Mouse (Mus musculus) left cerebral cortex, postnatal 4 days (tissue): Measurements from ENCODE around the gene Pusl1. TPM values are rescaled to one million over a fixed set of nuclear protein-coding genes. Genes with fewer than 3 reads are reported as not detected.

ENCODE experiments used
- DNase-seq: peaks from one replicate; pipeline ENCODE4 v3.0.0-alpha.2; 2022
- intact Hi-C: fragments of 180-260 bp; cut with DNase I; formaldehyde crosslinking; loops from one replicate; pipeline ENCODE4 v1.15.1; 2025
- total RNA-seq, 2 experiments: library from RNA; stranded (reverse); gene quantifications; 2 replicates each; pipeline ENCODE4 v1.2.3; 2021

The Pusl1 gene
- total RNA-seq: 10 to 100 TPM; 62.3 to 68.1 TPM

GRCm38 (mm10) chr4:155891551-155892001, at the start of gene Pusl1, which contains the start of gene Acap3:
Pusl1 (minus strand) TSS chr4:155891781.
Acap3 (plus strand) TSS chr4:155891822.
- intact Hi-C loops: loop anchor here (5.0 kb wide), 1 partner anchor 56 kb away; no protein-coding TSS in a partner anchor
- peak; percentile 99 for DNase-seq

- intact Hi-C loops: no loop called here
- DNase-seq: no peak
Measured at GRCm38 (mm10) chr4:155932031-155932430, 40.5 kb upstream of the Pusl1 start.

GRCm38 (mm10) chr4:155908751-155909150, 17.2 kb upstream of the Pusl1 start:
- intact Hi-C loops: no loop called here
- DNase-seq: no peak

GRCm38 (mm10) chr4:155908281-155908680, 16.7 kb upstream of the Pusl1 start:
- DNase-seq: no peak
- intact Hi-C loops: no loop called here

GRCm38 (mm10) chr4:155907003-155907402, 15.4 kb upstream of the Pusl1 start:
- DNase-seq: no peak
- intact Hi-C loops: no loop called here

- no peak for DNase-seq
- intact Hi-C loops: no loop called here
Measured at GRCm38 (mm10) chr4:155906125-155906524, 14.5 kb upstream of the Pusl1 start.

GRCm38 (mm10) chr4:155905634-155906033, 14.1 kb upstream of the Pusl1 start:
- DNase-seq: no peak
- intact Hi-C loops: no loop called here

- DNase-seq: peak; percentile 48
- intact Hi-C loops: no loop called here
Measured at GRCm38 (mm10) chr4:155904318-155905102, 12.9 kb upstream of the Pusl1 start.

- intact Hi-C loops: no loop called here
- no peak for DNase-seq
Measured at GRCm38 (mm10) chr4:155903246-155903645, 11.7 kb upstream of the Pusl1 start.

- intact Hi-C loops: no loop called here
Measured at GRCm38 (mm10) chr4:155901205-155901604, 9.6 kb upstream of the Pusl1 start.

GRCm38 (mm10) chr4:155899355-155899754, 7.8 kb upstream of the Pusl1 start:
- DNase-seq: no peak
- intact Hi-C loops: no loop called here

More at GRCm38 (mm10) chr4:155901205-155901604, 9.6 kb upstream of the Pusl1 start:
- DNase-seq: peak; percentile 49

GRCm38 (mm10) chr4:155898318-155898717, 6.7 kb upstream of the Pusl1 start:
- intact Hi-C loops: no loop called here
- DNase-seq: no peak

- DNase-seq: no peak
- intact Hi-C loops: no loop called here
Measured at GRCm38 (mm10) chr4:155896461-155896860, 4.9 kb upstream of the Pusl1 start.

- no peak for DNase-seq
Measured at GRCm38 (mm10) chr4:155895826-155896225, 4.2 kb upstream of the Pusl1 start.

GRCm38 (mm10) chr4:155895216-155895615, 3.6 kb upstream of the Pusl1 start:
- intact Hi-C loops: no loop called here
- DNase-seq: peak; percentile 67

More at GRCm38 (mm10) chr4:155895826-155896225, 4.2 kb upstream of the Pusl1 start:
- intact Hi-C loops: no loop called here

GRCm38 (mm10) chr4:155894311-155894881, 2.8 kb upstream of the Pusl1 start:
- peak; percentile 46 for DNase-seq
- intact Hi-C loops: loop anchor here (5.0 kb wide), 1 partner anchor 53 kb away; no protein-coding TSS in a partner anchor

- DNase-seq: no peak
- intact Hi-C loops: loop anchor here (5.0 kb wide), 1 partner anchor 54 kb away; no protein-coding TSS in a partner anchor
Measured at GRCm38 (mm10) chr4:155893212-155893690, 1.7 kb upstream of the Pusl1 start.

- intact Hi-C loops: loop anchor here (5.0 kb wide), 1 partner anchor 55 kb away; no protein-coding TSS in a partner anchor
- peak; percentile 42 for DNase-seq
Measured at GRCm38 (mm10) chr4:155892438-155893211, 1.0 kb upstream of the Pusl1 start.

GRCm38 (mm10) chr4:155892017-155892416, 436 bp upstream of the Pusl1 start:
- DNase-seq: peak; percentile 90
- intact Hi-C loops: loop anchor here (5.0 kb wide), 1 partner anchor 55 kb away; no protein-coding TSS in a partner anchor

- intact Hi-C loops: loop anchor here (5.0 kb wide), 1 partner anchor 56 kb away; no protein-coding TSS in a partner anchor
- DNase-seq: no peak
Measured at GRCm38 (mm10) chr4:155891011-155891471, 540 bp downstream of the Pusl1 start.
